Mouse (Mus musculus): Measurements from ENCODE around the gene Fbxo42. TPM values are rescaled to one million over a fixed set of nuclear protein-coding genes. Genes with fewer than 3 reads are reported as not detected.
A peak's percentile ranks its signal among the peaks of the same experiment; 100 is the strongest.

Fbxo42 gene
- polyA plus RNA-seq, 3 experiments from 2014 or later = 5.5 to 6.3 (median 5.8) TPM

- ATAC-seq = no peak
Observed at GRCm38 (mm10) chr4:141176328-141176838, 28.7 kb downstream of the Fbxo42 start.

- no peak for ATAC-seq
Observed at GRCm38 (mm10) chr4:141178500-141178899, 30.8 kb downstream of the Fbxo42 start.

GRCm38 (mm10) chr4:141180831-141181230 is 33.1 kb downstream of the Fbxo42 start:
- ATAC-seq = no peak

GRCm38 (mm10) chr4:141181981-141182380 is 34.3 kb downstream of the Fbxo42 start:
- no peak for ATAC-seq

- peak; percentile 86 for ATAC-seq
Observed at GRCm38 (mm10) chr4:141183932-141184331, 36.2 kb downstream of the Fbxo42 start.

GRCm38 (mm10) chr4:141184426-141184825 is 36.7 kb downstream of the Fbxo42 start:
- ATAC-seq = no peak

GRCm38 (mm10) chr4:141186923-141187836 is 39.5 kb downstream of the Fbxo42 start:
- no peak for ATAC-seq

GRCm38 (mm10) chr4:141191294-141191693 is 43.6 kb downstream of the Fbxo42 start:
- ATAC-seq = no peak

- ATAC-seq = no peak
Observed at GRCm38 (mm10) chr4:141194553-141194952, 46.8 kb downstream of the Fbxo42 start.

- ATAC-seq = no peak
Observed at GRCm38 (mm10) chr4:141196981-141197685, 49.4 kb downstream of the Fbxo42 start.

GRCm38 (mm10) chr4:141197686-141198035 is 49.9 kb downstream of the Fbxo42 start:
- ATAC-seq = no peak

GRCm38 (mm10) chr4:141200906-141201305 is 53.2 kb downstream of the Fbxo42 start:
- ATAC-seq = no peak

- ATAC-seq = no peak
Observed at GRCm38 (mm10) chr4:141202192-141202591, 54.5 kb downstream of the Fbxo42 start.

- no peak for ATAC-seq
Observed at GRCm38 (mm10) chr4:141204580-141205061, 56.9 kb downstream of the Fbxo42 start.

GRCm38 (mm10) chr4:141207081-141207480 is 59.4 kb downstream of the Fbxo42 start:
- no peak for ATAC-seq

- peak; percentile 75 for ATAC-seq
Observed at GRCm38 (mm10) chr4:141210524-141211219, 63.0 kb downstream of the Fbxo42 start.

GRCm38 (mm10) chr4:141211646-141212045 is 63.9 kb downstream of the Fbxo42 start:
- no peak for ATAC-seq

GRCm38 (mm10) chr4:141212892-141213291 is 65.2 kb downstream of the Fbxo42 start:
- no peak for ATAC-seq

- ATAC-seq = no peak
Observed at GRCm38 (mm10) chr4:141213342-141213741, 65.6 kb downstream of the Fbxo42 start.

GRCm38 (mm10) chr4:141213770-141214336 is 66.1 kb downstream of the Fbxo42 start, which contains the start of gene Rsg1:
Gene Rsg1, plus strand, starts transcription at chr4:141213956.
- peak; percentile 41 for ATAC-seq

GRCm38 (mm10) chr4:141214337-141214851 is 66.7 kb downstream of the Fbxo42 start:
- peak; percentile 67 for ATAC-seq

Data from inflammation-experienced regulatory T-cells, adult 6 months (primary cell).